Mouse (Mus musculus): Measurements from ENCODE around the gene Gm4881.
A peak's percentile ranks its signal among the peaks of the same experiment; 100 is the strongest.

The Gm4881 gene

GRCm38 (mm10) chr7:24944257-24944950, at the start of gene Gm4881:
TSS of gene Gm4881 (minus strand) at chr7:24944494.
- Histone ChIP-seq H3K27me3 (ENCODE audit: control insufficient read depth, insufficient read depth, low read length, poor library complexity, severe bottlenecking) (no peaks in the 10 kb centered on the region), H3K36me3 (ENCODE audit: control insufficient read depth, insufficient read depth, low read length, poor library complexity, severe bottlenecking) (no peaks in the 10 kb centered on the region)
- DNase-seq (ENCODE audit: low read depth, low spot score) = no peak

GRCm38 (mm10) chr7:24993081-24993480, 48.8 kb upstream of the Gm4881 start:
- Histone ChIP-seq H3K27me3 (ENCODE audit: control insufficient read depth, insufficient read depth, low read length, poor library complexity, severe bottlenecking) (no peaks in the 10 kb centered on the region), H3K36me3 (ENCODE audit: control insufficient read depth, insufficient read depth, low read length, poor library complexity, severe bottlenecking) (no peaks in the 10 kb centered on the region)
- DNase-seq (ENCODE audit: low read depth, low spot score) = no peak

- no peaks in the 10 kb centered on the region for H3K36me3 ChIP-seq (ENCODE audit: control insufficient read depth, insufficient read depth, low read length, poor library complexity, severe bottlenecking)
These were observed 46.2 kb upstream of the Gm4881 start for GRCm38 (mm10) chr7:24990478-24990877.

GRCm38 (mm10) chr7:24987941-24988340, 43.6 kb upstream of the Gm4881 start:
- Histone ChIP-seq H3K27me3 (ENCODE audit: control insufficient read depth, insufficient read depth, low read length, poor library complexity, severe bottlenecking) (no peaks in the 10 kb centered on the region), H3K36me3 (ENCODE audit: control insufficient read depth, insufficient read depth, low read length, poor library complexity, severe bottlenecking) (no peaks in the 10 kb centered on the region)
- no peak for DNase-seq (ENCODE audit: low read depth, low spot score)

More at GRCm38 (mm10) chr7:24990478-24990877, 46.2 kb upstream of the Gm4881 start:
- DNase-seq (ENCODE audit: low read depth, low spot score) = no peak
- H3K27me3 ChIP-seq (ENCODE audit: control insufficient read depth, insufficient read depth, low read length, poor library complexity, severe bottlenecking) = no peaks in the 10 kb centered on the region

GRCm38 (mm10) chr7:24985799-24986198, 41.5 kb upstream of the Gm4881 start:
- no peaks in the 10 kb centered on the region for H3K27me3 ChIP-seq (ENCODE audit: control insufficient read depth, insufficient read depth, low read length, poor library complexity, severe bottlenecking)
- no peak for DNase-seq (ENCODE audit: low read depth, low spot score)
- H3K36me3 ChIP-seq (ENCODE audit: control insufficient read depth, insufficient read depth, low read length, poor library complexity, severe bottlenecking) = no peaks in the 10 kb centered on the region

GRCm38 (mm10) chr7:24984307-24984706, 40.0 kb upstream of the Gm4881 start:
- DNase-seq (ENCODE audit: low read depth, low spot score) = no peak
- Histone ChIP-seq H3K27me3 (ENCODE audit: control insufficient read depth, insufficient read depth, low read length, poor library complexity, severe bottlenecking) (no peaks in the 10 kb centered on the region), H3K36me3 (ENCODE audit: control insufficient read depth, insufficient read depth, low read length, poor library complexity, severe bottlenecking) (no peaks in the 10 kb centered on the region)

- Histone ChIP-seq H3K36me3 (ENCODE audit: control insufficient read depth, insufficient read depth, low read length, poor library complexity, severe bottlenecking) (no peaks in the 10 kb centered on the region), H3K27me3 (ENCODE audit: control insufficient read depth, insufficient read depth, low read length, poor library complexity, severe bottlenecking) (no peaks in the 10 kb centered on the region)
- no peak for DNase-seq (ENCODE audit: low read depth, low spot score)
These were observed 39.1 kb upstream of the Gm4881 start for GRCm38 (mm10) chr7:24983396-24983795.

- DNase-seq (ENCODE audit: low read depth, low spot score) = no peak
- H3K36me3 ChIP-seq (ENCODE audit: control insufficient read depth, insufficient read depth, low read length, poor library complexity, severe bottlenecking) = no peaks in the 10 kb centered on the region
These were observed 36.1 kb upstream of the Gm4881 start for GRCm38 (mm10) chr7:24980439-24980838.

GRCm38 (mm10) chr7:24978781-24979180, 34.5 kb upstream of the Gm4881 start:
- DNase-seq (ENCODE audit: low read depth, low spot score) = peak; percentile 50
- H3K36me3 ChIP-seq (ENCODE audit: control insufficient read depth, insufficient read depth, low read length, poor library complexity, severe bottlenecking) = no peaks in the 10 kb centered on the region
- no peaks in the 10 kb centered on the region for H3K27me3 ChIP-seq (ENCODE audit: control insufficient read depth, insufficient read depth, low read length, poor library complexity, severe bottlenecking)

More at GRCm38 (mm10) chr7:24980439-24980838, 36.1 kb upstream of the Gm4881 start:
- H3K27me3 ChIP-seq (ENCODE audit: control insufficient read depth, insufficient read depth, low read length, poor library complexity, severe bottlenecking) = no peaks in the 10 kb centered on the region

GRCm38 (mm10) chr7:24974893-24975595, 30.8 kb upstream of the Gm4881 start:
- no peaks in the 10 kb centered on the region for H3K27me3 ChIP-seq (ENCODE audit: control insufficient read depth, insufficient read depth, low read length, poor library complexity, severe bottlenecking)
- DNase-seq (ENCODE audit: low read depth, low spot score) = peak; percentile 73
- peaks cover 4% of the 10 kb centered on the region; the same call in 1 of the 2 replicates for H3K36me3 ChIP-seq (ENCODE audit: control insufficient read depth, insufficient read depth, low read length, poor library complexity, severe bottlenecking)

- Histone ChIP-seq H3K27me3 (ENCODE audit: control insufficient read depth, insufficient read depth, low read length, poor library complexity, severe bottlenecking) (no peaks in the 10 kb centered on the region), H3K36me3 (ENCODE audit: control insufficient read depth, insufficient read depth, low read length, poor library complexity, severe bottlenecking) (peaks cover 13% of the 10 kb centered on the region; the same call in 1 of the 2 replicates)
- DNase-seq (ENCODE audit: low read depth, low spot score) = no peak
These were observed 29.6 kb upstream of the Gm4881 start for GRCm38 (mm10) chr7:24973902-24974301.

- Histone ChIP-seq H3K27me3 (ENCODE audit: control insufficient read depth, insufficient read depth, low read length, poor library complexity, severe bottlenecking) (no peaks in the 10 kb centered on the region), H3K36me3 (ENCODE audit: control insufficient read depth, insufficient read depth, low read length, poor library complexity, severe bottlenecking) (peaks cover 13% of the 10 kb centered on the region; the same call in 1 of the 2 replicates)
- no peak for DNase-seq (ENCODE audit: low read depth, low spot score)
These were observed 28.9 kb upstream of the Gm4881 start for GRCm38 (mm10) chr7:24973208-24973607.

GRCm38 (mm10) chr7:24971972-24972893, 27.9 kb upstream of the Gm4881 start, which contains the start of gene Rabac1:
TSS of gene Rabac1 (minus strand) at chr7:24972754.
- peak; percentile 93 for DNase-seq (ENCODE audit: low read depth, low spot score)

GRCm38 (mm10) chr7:24971261-24971971, 27.1 kb upstream of the Gm4881 start:
- DNase-seq (ENCODE audit: low read depth, low spot score) = peak; percentile 74
- Histone ChIP-seq H3K36me3 (ENCODE audit: control insufficient read depth, insufficient read depth, low read length, poor library complexity, severe bottlenecking) (peaks cover 13% of the 10 kb centered on the region; the same call in 1 of the 2 replicates), H3K27me3 (ENCODE audit: control insufficient read depth, insufficient read depth, low read length, poor library complexity, severe bottlenecking) (no peaks in the 10 kb centered on the region)

More at GRCm38 (mm10) chr7:24971972-24972893, 27.9 kb upstream of the Gm4881 start, which contains the start of gene Rabac1:
- peaks cover 13% of the 10 kb centered on the region; the same call in 1 of the 2 replicates for H3K36me3 ChIP-seq (ENCODE audit: control insufficient read depth, insufficient read depth, low read length, poor library complexity, severe bottlenecking)
- H3K27me3 ChIP-seq (ENCODE audit: control insufficient read depth, insufficient read depth, low read length, poor library complexity, severe bottlenecking) = no peaks in the 10 kb centered on the region

Measured in splenic B cell, adult 2 months (primary cell).